ENCODE assay signal across 15 mouse cellular contexts in genomic region chr1:79589971-79590763, GRCm38 (mm10).
DNase-seq lines count a peak whose midpoint lies in the region; ATAC-seq lines count a peak whose summit lies in the region.
"Had no signal": no experiment of that assay in that cellular context is flagged by ENCODE, and none has a peak within 500 bp of the region (broad histone marks: within the 10 kb centered on the region; RNA-seq: fewer than 3 reads in every experiment).

No protein-coding gene starts in this region.

- H3K27ac ChIP-seq in heart, embryonic 16.5 days (ENCODE audit: low read length): peak overlapping the region; percentile 81
- H3K27ac ChIP-seq: embryonic facial prominence, embryonic 13.5 days; limb, embryonic 10.5 days; liver, embryonic 15.5 days had no signal

- no peaks in the 10 kb centered on the region for H3K36me3 ChIP-seq in heart, embryonic 16.5 days (ENCODE audit: control insufficient read depth, insufficient read depth)
- H3K36me3 ChIP-seq: embryonic facial prominence, embryonic 13.5 days; limb, embryonic 10.5 days; liver, embryonic 15.5 days had no signal

- 66% methylated on average over 4 of the region's 4 CpGs for WGBS in heart, embryonic 16.5 days

- no peaks in the 10 kb centered on the region for H3K9me3 ChIP-seq in heart, embryonic 16.5 days (replicated peaks; ENCODE audit: control insufficient read depth, low read length)
- H3K9me3 ChIP-seq: embryonic facial prominence, embryonic 13.5 days; limb, embryonic 10.5 days; liver, embryonic 15.5 days had no signal

- H3K4me1 ChIP-seq in heart, embryonic 16.5 days (ENCODE audit: control insufficient read depth, insufficient read depth, low read length): peaks cover 17% of the 10 kb centered on the region
- H3K4me1 ChIP-seq: embryonic facial prominence, embryonic 13.5 days; limb, embryonic 10.5 days; liver, embryonic 15.5 days had no signal

- peak; percentile 15 for DNase-seq in gastrocnemius, adult 18-20 months (ENCODE audit: low spot score)
- DNase-seq in gastrocnemius, adult 8-10 months (ENCODE audit: low spot score in 2 of 2): no peak
- no peak for DNase-seq in heart, postnatal 4 days
- peak; percentile 10 for DNase-seq in right cerebral cortex, adult 18-20 months
- no peak for DNase-seq in right cerebral cortex, postnatal 25 days
- DNase-seq in skeletal muscle tissue, adult 2 months (ENCODE audit: low read depth, low spot score): peak; percentile 34
- no peak for DNase-seq in layer of hippocampus, adult 8-10 months (ENCODE audit: low spot score in 2 of 2)
- DNase-seq: cerebellum, adult 11-12 months; heart, adult 18-20 months; thymus, adult 2 months had no signal

- no peak for ATAC-seq in heart, embryonic 16.5 days (replicated peaks; ENCODE audit: extremely low read depth, insufficient read depth, low FRiP score)

- no peak overlapping the region for H3K4me3 ChIP-seq in heart, embryonic 16.5 days (ENCODE audit: low read length)
- H3K4me3 ChIP-seq: embryonic facial prominence, embryonic 13.5 days; limb, embryonic 10.5 days; liver, embryonic 15.5 days had no signal

- H3K27me3 ChIP-seq in heart, embryonic 16.5 days (ENCODE audit: control insufficient read depth, insufficient read depth, low read length): no peaks in the 10 kb centered on the region
- H3K27me3 ChIP-seq: embryonic facial prominence, embryonic 13.5 days; liver, embryonic 15.5 days had no signal

- no peak overlapping the region for H3K9ac ChIP-seq in heart, embryonic 16.5 days (ENCODE audit: low read length)
- H3K9ac ChIP-seq: embryonic facial prominence, embryonic 13.5 days; liver, embryonic 15.5 days had no signal

- H3K4me2 ChIP-seq in heart, embryonic 16.5 days (ENCODE audit: low read depth, low read length): no peak overlapping the region
- H3K4me2 ChIP-seq: embryonic facial prominence, embryonic 13.5 days; liver, embryonic 15.5 days; midbrain, embryonic 11.5 days had no signal

Comparison
In these comparisons a context has a peak if more than half of its experiments do, and no peak if none do; other contexts are left out.
1. DNase-seq: peak in gastrocnemius, adult 18-20 months (single experiment), right cerebral cortex, adult 18-20 months (single experiment) and skeletal muscle tissue, adult 2 months (single experiment); none in gastrocnemius, adult 8-10 months (0 of 2), heart, postnatal 4 days (single experiment), right cerebral cortex, postnatal 25 days (single experiment) and layer of hippocampus, adult 8-10 months (0 of 2).